Mouse (Mus musculus): ENCODE measurements around the gene Mdga1.
"Not testable (repeated sequence)": the region's sequence is repeated elsewhere in the genome, so short reads cannot be mapped to it uniquely, and the experiment has no call there.

Gene Mdga1

DNA sequence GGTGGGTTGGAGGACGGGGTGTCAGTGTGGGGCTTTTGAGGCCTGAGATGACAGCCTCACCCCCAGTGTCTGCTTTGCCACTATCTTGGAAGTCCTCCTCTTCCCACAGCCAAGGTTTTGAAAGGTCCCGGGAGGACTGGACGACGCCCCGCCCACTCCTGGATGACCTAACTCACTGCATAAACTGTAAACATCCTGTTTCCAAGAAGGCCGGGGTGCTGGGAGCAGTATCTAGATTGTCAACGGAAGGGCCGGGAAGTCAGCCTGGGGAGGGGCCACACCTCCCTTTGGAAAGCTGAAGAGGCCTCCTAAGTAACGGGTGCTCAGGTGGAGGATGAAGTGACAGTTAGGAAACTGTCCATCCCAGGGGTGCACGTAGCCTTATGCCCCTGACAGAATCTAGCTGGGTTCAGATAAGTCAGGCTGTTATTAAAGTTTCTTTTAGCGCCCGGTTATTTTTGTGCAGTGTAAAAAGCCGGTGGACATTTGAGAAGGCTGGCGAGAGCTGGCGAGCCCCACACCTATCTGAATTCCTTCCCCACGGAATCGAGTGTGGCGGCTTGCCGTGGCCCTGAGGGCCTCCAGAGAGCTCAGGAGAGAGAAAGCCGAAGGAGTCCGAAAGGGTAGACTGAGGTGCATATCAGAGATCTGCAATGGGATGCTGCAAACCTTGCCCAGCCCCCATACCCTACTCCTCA is 170.3 kb downstream of the Mdga1 start:
- no peak for DNase-seq (ENCODE audit: low spot score in 2 of 2)

GRCm38 (mm10) chr17:29798151-29798550 is 171.7 kb downstream of the Mdga1 start:
- no peak for DNase-seq (ENCODE audit: low spot score in 2 of 2)

DNA sequence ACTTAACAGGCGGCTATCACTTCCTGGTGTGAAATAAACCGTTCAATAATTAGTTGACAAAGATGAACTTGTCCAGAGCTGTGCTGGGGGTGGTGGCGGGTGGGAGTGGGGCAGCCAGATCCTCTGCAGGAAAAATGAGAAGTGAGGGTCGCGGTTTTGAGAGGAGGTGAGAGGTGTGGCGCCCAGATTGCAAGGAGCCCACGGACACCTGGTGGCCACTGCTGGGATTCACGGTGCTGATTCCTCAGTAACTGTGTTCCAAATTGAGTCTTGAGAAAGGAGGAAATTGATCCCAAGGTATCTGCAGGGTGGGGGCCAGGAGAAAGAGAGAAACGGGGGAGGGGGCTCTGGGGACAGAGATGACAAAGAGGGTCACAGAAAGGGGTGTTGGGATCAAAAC is 173.1 kb downstream of the Mdga1 start:
- DNase-seq (ENCODE audit: low spot score in 2 of 2), result no peak

GRCm38 (mm10) chr17:29796086-29796485 is 173.8 kb downstream of the Mdga1 start:
- peak; percentile 42 to 72 for DNase-seq (ENCODE audit: low spot score in 2 of 2)

GRCm38 (mm10) chr17:29795050-29795770 is 174.7 kb downstream of the Mdga1 start:
- DNase-seq (ENCODE audit: low spot score in 2 of 2), result no peak

DNA sequence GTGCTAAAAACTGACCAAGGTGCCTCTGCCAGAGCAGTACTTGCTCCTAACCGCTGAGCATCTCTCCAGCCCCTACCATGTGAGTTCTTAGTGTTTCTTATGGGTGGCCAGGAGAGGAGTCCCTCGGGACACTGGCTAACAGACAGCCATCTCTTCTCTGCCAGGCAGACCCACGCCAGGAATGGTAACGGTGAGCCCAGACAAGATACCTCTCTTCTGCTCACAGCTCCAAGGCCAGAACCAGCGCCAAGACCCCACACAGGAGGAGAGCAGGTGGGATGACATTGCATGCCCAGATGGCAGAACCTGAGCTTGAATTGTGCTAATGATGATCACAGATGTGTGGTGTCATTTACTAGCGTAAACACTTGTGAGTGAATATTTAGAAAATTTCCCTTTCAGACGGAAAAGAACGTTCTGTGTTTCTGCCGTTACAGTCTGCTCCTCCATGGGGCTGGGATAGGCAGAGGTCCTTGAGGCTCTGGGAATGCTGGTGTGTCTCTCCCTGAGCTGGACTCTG is 178.3 kb downstream of the Mdga1 start:
- DNase-seq (ENCODE audit: low spot score in 2 of 2), result no peak

GRCm38 (mm10) chr17:29790231-29790740 is 179.6 kb downstream of the Mdga1 start:
- no peak for DNase-seq (ENCODE audit: low spot score in 2 of 2)

DNA sequence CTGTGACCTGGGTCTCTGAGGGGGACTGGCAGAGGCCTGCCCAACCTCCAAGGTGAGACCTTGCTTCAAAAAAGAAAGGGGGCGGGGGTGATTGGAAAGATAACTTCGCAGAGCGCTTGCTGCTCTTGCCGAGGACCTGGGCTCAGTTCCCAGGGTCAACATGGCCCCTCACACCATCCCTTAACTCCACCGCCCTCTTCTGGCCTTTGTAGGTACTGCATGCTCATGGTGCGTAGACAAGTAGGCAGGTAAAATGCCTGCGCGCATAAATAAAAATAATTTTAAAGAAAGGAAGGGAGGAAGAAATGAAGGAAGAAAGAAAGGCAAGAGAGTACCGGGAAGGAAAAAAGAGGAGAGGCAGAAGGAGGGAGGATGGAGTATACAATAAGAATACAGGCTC is 180.2 kb downstream of the Mdga1 start:
- no peak for DNase-seq (ENCODE audit: low spot score in 2 of 2)

DNA sequence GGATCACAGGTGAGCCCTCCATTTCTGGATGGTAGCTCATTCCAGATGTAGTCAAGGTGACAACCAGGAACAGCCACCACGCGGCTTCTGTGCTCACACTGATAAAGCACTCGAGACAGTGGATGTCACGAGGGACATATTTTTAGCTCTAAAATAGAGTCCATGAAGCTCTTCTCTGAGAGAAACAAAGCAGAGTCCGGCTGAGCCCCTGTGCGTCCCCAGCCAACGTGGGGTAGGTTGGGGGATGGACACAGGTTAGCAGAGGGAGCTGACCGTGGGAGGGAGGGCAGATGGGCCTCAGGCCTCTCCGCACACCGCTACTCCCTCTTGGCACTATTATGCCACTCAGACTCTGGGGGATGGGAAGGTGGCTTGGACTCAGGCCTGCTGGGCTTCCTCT is 181.3 kb downstream of the Mdga1 start:
- no peak for DNase-seq (ENCODE audit: low spot score in 2 of 2)

GRCm38 (mm10) chr17:29784820-29785219 is 185.1 kb downstream of the Mdga1 start:
- DNase-seq (ENCODE audit: low spot score in 2 of 2), result no peak

DNA sequence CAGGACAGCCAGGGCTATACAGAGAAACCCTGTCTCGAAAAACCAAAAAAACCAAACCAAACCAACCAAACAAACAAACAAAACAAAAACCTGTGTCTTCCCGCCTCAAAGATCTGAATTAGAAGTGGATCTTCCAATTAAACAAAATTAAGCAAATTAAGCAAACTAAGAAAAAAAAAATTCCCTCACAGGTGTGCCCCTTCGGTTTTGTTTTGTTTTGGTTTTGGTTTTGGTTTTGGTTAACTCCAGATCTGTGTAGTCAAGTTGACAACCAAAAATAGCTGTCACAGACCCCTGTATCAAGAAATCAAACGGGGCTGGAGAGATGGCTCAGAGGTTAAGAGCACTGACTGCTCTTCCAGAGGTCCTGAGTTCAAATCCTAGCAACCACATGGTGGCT is 188.4 kb downstream of the Mdga1 start:
- DNase-seq (ENCODE audit: low spot score in 2 of 2), result not testable (repeated sequence)

DNA sequence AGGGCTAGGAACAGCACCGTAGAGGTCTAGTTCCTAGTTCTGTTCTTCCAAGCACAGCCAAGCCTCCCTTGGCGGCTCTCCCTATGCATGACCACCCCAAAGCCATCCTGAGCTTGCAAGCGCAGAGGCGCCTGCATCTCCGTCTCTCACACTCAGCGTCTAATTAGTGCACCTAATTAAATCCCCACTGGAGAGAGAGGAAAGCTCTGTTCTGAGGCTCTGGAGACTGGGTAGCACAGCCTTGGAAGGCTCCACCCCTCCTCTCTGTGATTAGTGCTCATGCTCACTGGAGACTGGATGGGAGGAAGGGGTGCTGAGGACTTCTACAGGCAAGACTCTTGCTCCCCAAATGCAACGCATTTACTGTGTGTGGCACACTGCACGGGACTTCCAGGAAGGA is 191.9 kb downstream of the Mdga1 start:
- no peak for DNase-seq (ENCODE audit: low spot score in 2 of 2)

Data from spleen, postnatal 14 days (tissue).